Comparison of ENCODE assay signal across 1 mouse cellular context in the genomic region with DNA sequence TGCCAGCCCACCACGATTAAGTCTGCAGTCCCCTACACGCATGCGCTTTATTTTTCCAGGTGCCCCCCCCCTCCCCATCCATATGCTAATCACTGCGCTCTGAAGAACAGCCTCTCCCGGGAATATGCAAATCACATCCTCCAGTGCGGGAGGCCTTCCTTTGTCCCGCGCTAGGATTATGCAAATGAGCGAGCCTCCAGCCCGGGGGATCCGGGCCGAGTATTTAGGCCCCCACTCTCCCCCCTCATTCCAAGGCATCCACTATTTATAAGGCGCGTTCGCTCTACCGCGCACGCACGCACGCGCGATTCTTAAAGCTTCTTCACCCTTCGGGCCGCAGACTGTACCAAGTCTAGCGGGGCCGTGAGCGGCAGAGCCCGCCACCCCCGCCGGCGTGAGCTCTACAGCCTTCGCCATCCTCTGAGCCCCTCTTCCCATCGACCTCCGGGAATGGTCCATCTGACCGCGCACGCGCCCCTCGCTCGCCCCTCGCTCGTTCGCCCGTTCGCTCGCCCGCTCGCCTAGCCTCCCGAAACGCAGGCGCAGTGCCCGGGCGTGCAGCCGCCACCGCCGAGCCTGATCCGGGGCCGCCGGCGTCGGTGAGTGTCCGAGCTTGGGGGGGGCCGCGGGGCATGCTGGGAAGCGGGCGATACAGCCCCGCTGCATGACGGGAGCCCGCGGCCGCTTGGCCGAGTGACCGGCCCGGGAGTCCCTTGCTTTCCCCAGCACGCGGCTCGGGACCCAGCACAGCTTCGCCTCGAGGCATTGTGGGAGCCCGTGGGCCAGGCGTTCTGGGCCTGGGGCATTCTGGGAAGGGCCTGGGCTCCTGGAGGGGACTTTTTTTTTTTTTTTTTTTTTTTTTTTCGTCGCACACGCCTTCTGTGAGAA.
TF ChIP-seq lines count a peak whose summit lies in the region.

A gene (plus strand): TSS at position 169 of the 888 bp plus-strand sequence.

TF ChIP-seq in CH12.LX, 34 proteins besides CTCF, POLR2A, EP300 and RAD21 (continued from another document):
- TF ChIP-seq ZKSCAN1 (IDR thresholded peaks at IDR 0.05; ENCODE audit: borderline replicate concordance, low read depth, low read length) = no peak
- TF ChIP-seq MEF2A (IDR thresholded peaks at IDR 0.05; ENCODE audit: borderline replicate concordance, low read depth, low read length) = 0 out of 2 replicates have a peak, but pooled peaks have one; percentile 54
- TF ChIP-seq USF1 (IDR thresholded peaks at IDR 0.05; ENCODE audit: low read depth, low read length) = no peak
- no peak for TF ChIP-seq PAX5 (IDR thresholded peaks at IDR 0.05; ENCODE audit: low read length)
- TF ChIP-seq NELFE (IDR thresholded peaks at IDR 0.05; ENCODE audit: low read depth, low read length) = peak; percentile 94
- TF ChIP-seq UBTF (IDR thresholded peaks at IDR 0.05; ENCODE audit: low read depth, low read length) = no peak
- TF ChIP-seq GABPA (IDR thresholded peaks at IDR 0.05; ENCODE audit: insufficient replicate concordance, low read depth, low read length) = no peak
- peak; percentile 80; the same call in 1 of the 2 replicates for TF ChIP-seq MYC (IDR thresholded peaks at IDR 0.05; ENCODE audit: low read depth, low read length)
- TF ChIP-seq MAX (IDR thresholded peaks at IDR 0.05; ENCODE audit: low read length) = peak; percentile 92
- TF ChIP-seq CHD2 (IDR thresholded peaks at IDR 0.05; ENCODE audit: low read length) = no peak; the same call in 1 of the 2 replicates
- no peak for TF ChIP-seq JUN (IDR thresholded peaks at IDR 0.05; ENCODE audit: insufficient read depth, low read depth, low read length)
- TF ChIP-seq ZMIZ1 (IDR thresholded peaks at IDR 0.05; ENCODE audit: low read depth, low read length) = peak; percentile 63
- TF ChIP-seq JUND (conservative IDR thresholded peaks at IDR 0.05; ENCODE audit: low read depth, low read length) = no peak
- TF ChIP-seq MAZ (IDR thresholded peaks at IDR 0.05; ENCODE audit: low read depth, low read length) = peak; percentile 75; the same call in 1 of the 2 replicates
- 0 out of 2 replicates have a peak, but pooled peaks have one; percentile 31 for TF ChIP-seq E2F4 (IDR thresholded peaks at IDR 0.05; ENCODE audit: insufficient replicate concordance, low read depth, low read length)
- TF ChIP-seq USF2 (conservative IDR thresholded peaks at IDR 0.05; ENCODE audit: low read depth, low read length) = no peak
- TF ChIP-seq RCOR1 (conservative IDR thresholded peaks at IDR 0.05; ENCODE audit: low read depth, low read length) = peak; percentile 31; the same call in 1 of the 2 replicates
- TF ChIP-seq KAT2A (IDR thresholded peaks at IDR 0.05; ENCODE audit: insufficient replicate concordance, low read length) = peak; percentile 59; the same call in 1 of the 2 replicates
- TF ChIP-seq SIN3A (IDR thresholded peaks at IDR 0.05; ENCODE audit: low read length) = peak; percentile 75
TF ChIP-seq in CH12.LX: peak in this region for 20.
